Mouse (Mus musculus) layer of hippocampus, adult 9-10 months (tissue): ENCODE measurements around the gene Mdh1b.

Experiments
- DNase-seq: peaks from one replicate; pipeline ENCODE4 v3.0.0; 2022; ENCODE audit warnings: low spot score

The Mdh1b gene

GRCm38 (mm10) chr1:63658016-63658415 lies 72.1 kb downstream of the Mdh1b start:
- peak; percentile 21 for DNase-seq
